Mouse (Mus musculus): ENCODE results near the gene Ube2g2. TPM values are rescaled to one million over a fixed set of nuclear protein-coding genes. Genes with fewer than 3 reads are reported as not detected.

Ube2g2 gene
- polyA plus RNA-seq, 1 experiment from 2014 or later: 90.9 TPM

GRCm38 (mm10) chr10:77629163-77629562, 7.1 kb downstream of the Ube2g2 start:
- Histone ChIP-seq H3K9me3 (no peaks in the 10 kb centered on the region), H3K27me3 (replicated peaks) (no peaks in the 10 kb centered on the region), H3K36me3 (peaks cover 23% of the 10 kb centered on the region), H3K27ac (no peak overlapping the region), H3K4me1 (peaks cover 12% of the 10 kb centered on the region), H3K4me2 (replicated peaks) (no peak overlapping the region), H3K4me3 (no peak overlapping the region), H3K9ac (no peak overlapping the region)
- no peak for ATAC-seq (ENCODE audit: low FRiP score, low read depth)
- WGBS: 85% methylated on average over 3 of the region's 3 CpGs

- H3K4me1 ChIP-seq: peaks cover 4% of the 10 kb centered on the region; the same call in 1 of the 2 replicates
- no peak overlapping the region for H3K4me2 ChIP-seq (replicated peaks)
- H3K9me3 ChIP-seq: no peaks in the 10 kb centered on the region
- no peak overlapping the region for H3K9ac ChIP-seq
- 92% methylated on average over 1 of the region's 1 CpGs for WGBS
- no peak overlapping the region for H3K27ac ChIP-seq
- H3K4me3 ChIP-seq: no peak overlapping the region
- H3K27me3 ChIP-seq (replicated peaks): no peaks in the 10 kb centered on the region
- H3K36me3 ChIP-seq: peaks cover 26% of the 10 kb centered on the region
- ATAC-seq (ENCODE audit: low FRiP score, low read depth): no peak
These were observed 7.9 kb downstream of the Ube2g2 start for GRCm38 (mm10) chr10:77629970-77630369.

DNA sequence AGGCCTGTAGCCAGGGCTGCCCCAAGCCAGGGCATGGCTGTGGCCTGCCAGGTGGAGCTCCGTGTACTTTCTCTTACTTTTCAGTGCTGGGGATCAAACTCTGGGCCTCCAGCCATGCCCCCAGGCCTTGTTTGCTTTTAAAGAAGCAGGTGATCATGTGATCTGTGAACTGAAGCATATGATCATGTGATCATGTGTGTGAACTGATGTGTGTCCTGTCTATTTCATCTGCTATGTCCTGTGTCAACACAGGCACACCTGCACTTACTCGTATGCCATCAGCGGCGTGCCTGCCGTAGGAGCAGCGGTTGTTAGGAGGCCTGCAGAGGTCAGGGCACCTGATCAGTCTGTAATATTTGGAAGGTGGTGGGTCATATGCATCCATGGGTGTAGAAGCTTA, 11.9 kb downstream of the Ube2g2 start:
- H3K27me3 ChIP-seq (replicated peaks): no peaks in the 10 kb centered on the region
- H3K4me2 ChIP-seq (replicated peaks): no peak overlapping the region
- H3K4me3 ChIP-seq: no peak overlapping the region
- H3K27ac ChIP-seq: no peak overlapping the region
- WGBS: 89% methylated on average over 6 of the region's 6 CpGs
- no peak overlapping the region for H3K9ac ChIP-seq
- H3K4me1 ChIP-seq: peaks cover 7% of the 10 kb centered on the region; the same call in 1 of the 2 replicates
- no peak for ATAC-seq (ENCODE audit: low FRiP score, low read depth)
- no peaks in the 10 kb centered on the region for H3K9me3 ChIP-seq
- H3K36me3 ChIP-seq: peaks cover 47% of the 10 kb centered on the region

- Histone ChIP-seq H3K36me3 (peaks cover 47% of the 10 kb centered on the region), H3K4me3 (no peak overlapping the region), H3K27ac (0 out of 2 replicates have a peak overlapping the region, but pooled peaks have one; percentile 27), H3K4me1 (peaks cover 8% of the 10 kb centered on the region; the same call in 1 of the 2 replicates), H3K27me3 (replicated peaks) (no peaks in the 10 kb centered on the region), H3K9me3 (no peaks in the 10 kb centered on the region), H3K9ac (no peak overlapping the region), H3K4me2 (replicated peaks) (no peak overlapping the region)
- WGBS: 67% methylated on average over 13 of the region's 13 CpGs
- ATAC-seq (ENCODE audit: low FRiP score, low read depth): peak; percentile 44; the same call in 1 of the 2 replicates
These were observed 12.6 kb downstream of the Ube2g2 start for GRCm38 (mm10) chr10:77634452-77635231.

DNA sequence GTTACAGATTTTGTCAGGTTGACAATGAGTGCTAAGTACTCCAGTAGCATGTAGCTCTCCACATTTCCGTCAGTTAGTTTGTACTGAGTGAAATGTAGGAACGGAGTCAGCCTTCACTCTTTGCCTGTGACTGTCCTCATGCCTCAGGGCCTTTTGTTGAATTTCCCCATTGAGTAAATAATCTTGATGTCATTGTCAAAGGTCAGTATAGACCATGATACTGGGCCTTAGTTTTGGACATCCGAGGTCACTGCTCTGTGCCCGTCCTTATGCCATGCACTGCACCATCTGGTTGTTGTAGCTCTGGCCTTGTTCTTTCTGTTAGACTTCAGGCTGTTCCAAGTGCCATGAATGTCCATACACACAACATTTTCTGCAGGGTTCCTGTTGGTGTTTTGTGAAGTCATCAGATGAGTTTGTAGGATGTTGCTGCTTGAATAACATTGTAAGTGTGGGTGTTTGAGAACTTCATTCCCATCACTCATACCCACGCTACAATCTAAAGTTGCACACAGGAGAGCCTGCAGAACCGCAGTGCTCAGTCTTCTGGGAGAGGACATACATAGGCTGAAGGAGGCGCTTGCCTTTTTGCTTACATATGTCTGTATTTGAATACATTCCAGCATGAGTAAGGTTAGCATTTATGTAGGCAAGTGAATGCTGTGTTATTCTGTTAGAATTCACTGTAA, 14.3 kb downstream of the Ube2g2 start:
- Histone ChIP-seq H3K36me3 (peaks cover 56% of the 10 kb centered on the region), H3K4me2 (replicated peaks) (no peak overlapping the region), H3K4me1 (peaks cover 8% of the 10 kb centered on the region; the same call in 1 of the 2 replicates), H3K9ac (no peak overlapping the region), H3K27me3 (replicated peaks) (no peaks in the 10 kb centered on the region), H3K4me3 (no peak overlapping the region), H3K27ac (no peak overlapping the region), H3K9me3 (no peaks in the 10 kb centered on the region)
- no peak for ATAC-seq (ENCODE audit: low FRiP score, low read depth)
- 93% methylated on average over 7 of the region's 7 CpGs for WGBS

DNA sequence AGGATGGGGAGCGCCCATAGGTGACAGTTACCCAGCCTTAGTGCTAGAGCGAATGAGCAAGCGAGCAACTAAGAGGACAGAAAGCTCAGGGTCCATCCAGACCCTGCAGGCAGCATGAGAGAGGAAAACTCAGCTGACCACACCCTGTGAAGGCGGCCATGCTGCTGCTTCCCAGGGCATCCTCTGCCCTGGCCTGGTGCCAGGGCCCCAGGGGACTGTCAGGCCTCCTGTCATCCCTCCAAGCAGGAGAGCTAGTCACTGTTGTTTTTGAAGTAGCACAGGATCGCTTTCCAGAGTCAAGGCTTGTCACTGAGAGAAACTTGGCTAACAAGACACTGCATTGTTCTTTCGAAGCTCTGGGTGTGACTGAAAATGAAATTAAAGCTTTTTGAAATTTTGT, 16.9 kb downstream of the Ube2g2 start:
- ATAC-seq (ENCODE audit: low FRiP score, low read depth): no peak
- Histone ChIP-seq H3K4me2 (replicated peaks) (no peak overlapping the region), H3K27ac (no peak overlapping the region), H3K4me3 (no peak overlapping the region), H3K36me3 (peaks cover 58% of the 10 kb centered on the region), H3K9me3 (no peaks in the 10 kb centered on the region), H3K9ac (no peak overlapping the region), H3K27me3 (replicated peaks) (no peaks in the 10 kb centered on the region), H3K4me1 (peaks cover 6% of the 10 kb centered on the region; the same call in 1 of the 2 replicates)
- 82% methylated on average over 6 of the region's 6 CpGs for WGBS

- no peaks in the 10 kb centered on the region for H3K27me3 ChIP-seq (replicated peaks)
- no peak overlapping the region for H3K27ac ChIP-seq
- H3K4me3 ChIP-seq: no peak overlapping the region
- ATAC-seq (ENCODE audit: low FRiP score, low read depth): no peak
- H3K9me3 ChIP-seq: no peaks in the 10 kb centered on the region
- H3K4me2 ChIP-seq (replicated peaks): no peak overlapping the region
- no peak overlapping the region for H3K9ac ChIP-seq
- WGBS: 94% methylated on average over 7 of the region's 7 CpGs
- peaks cover 74% of the 10 kb centered on the region for H3K36me3 ChIP-seq
- peaks cover 4% of the 10 kb centered on the region; the same call in 1 of the 2 replicates for H3K4me1 ChIP-seq
These were observed 21.1 kb downstream of the Ube2g2 start for GRCm38 (mm10) chr10:77643160-77643559.

DNA sequence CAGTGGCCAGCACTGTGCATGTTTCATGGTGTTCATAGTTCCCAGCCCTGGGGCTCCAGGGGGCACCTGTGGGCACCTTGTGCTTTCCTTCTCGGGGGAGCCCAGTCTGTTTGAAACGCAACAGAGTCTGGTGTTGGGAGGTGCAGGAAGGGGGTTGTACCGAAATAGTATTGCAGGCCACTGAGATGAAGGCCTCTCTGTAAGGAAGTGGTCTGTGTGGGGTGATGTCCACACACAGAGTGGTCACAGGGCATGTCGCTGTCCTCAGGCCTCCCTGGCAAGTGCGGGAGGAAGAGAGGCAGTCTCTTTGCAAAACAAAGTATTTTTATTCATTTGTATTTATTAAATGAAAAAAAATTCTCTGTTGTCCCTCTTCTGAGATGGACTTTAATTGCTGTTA, 23.5 kb downstream of the Ube2g2 start:
- H3K27me3 ChIP-seq (replicated peaks): no peaks in the 10 kb centered on the region
- peaks cover 64% of the 10 kb centered on the region for H3K36me3 ChIP-seq
- H3K4me3 ChIP-seq: no peak overlapping the region
- no peak overlapping the region for H3K9ac ChIP-seq
- H3K4me1 ChIP-seq: no peaks in the 10 kb centered on the region
- no peak overlapping the region for H3K27ac ChIP-seq
- ATAC-seq (ENCODE audit: low FRiP score, low read depth): no peak
- 93% methylated on average over 5 of the region's 5 CpGs for WGBS
- no peaks in the 10 kb centered on the region for H3K9me3 ChIP-seq
- H3K4me2 ChIP-seq (replicated peaks): no peak overlapping the region

GRCm38 (mm10) chr10:77647461-77647860, 25.4 kb downstream of the Ube2g2 start:
- no peaks in the 10 kb centered on the region for H3K9me3 ChIP-seq
- H3K4me3 ChIP-seq: no peak overlapping the region
- 87% methylated on average over 1 of the region's 1 CpGs for WGBS
- peaks cover 49% of the 10 kb centered on the region for H3K36me3 ChIP-seq
- H3K4me2 ChIP-seq (replicated peaks): no peak overlapping the region
- H3K27me3 ChIP-seq (replicated peaks): no peaks in the 10 kb centered on the region
- no peaks in the 10 kb centered on the region for H3K4me1 ChIP-seq
- no peak overlapping the region for H3K27ac ChIP-seq
- no peak for ATAC-seq (ENCODE audit: low FRiP score, low read depth)
- H3K9ac ChIP-seq: no peak overlapping the region

DNA sequence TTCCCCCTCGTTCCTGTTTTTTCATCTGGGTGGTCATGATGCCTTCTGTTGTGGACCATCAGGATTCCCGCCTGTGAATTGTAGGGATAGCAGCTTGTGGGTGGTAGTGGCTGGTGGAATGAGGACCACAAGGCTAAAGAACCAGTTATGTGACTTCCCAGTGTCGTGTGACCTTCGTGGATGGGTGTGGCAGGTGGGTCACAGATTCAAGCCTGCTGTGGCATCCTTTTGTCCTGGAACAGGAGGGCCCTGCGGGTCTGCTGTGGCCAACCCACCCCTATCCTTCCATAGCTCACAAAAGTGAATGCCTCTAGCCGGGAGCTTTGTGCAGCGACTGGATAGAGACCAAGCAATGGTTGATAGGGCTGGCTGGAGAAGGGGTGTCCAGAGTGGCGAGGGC, 25.8 kb downstream of the Ube2g2 start:
- ATAC-seq (ENCODE audit: low FRiP score, low read depth): no peak
- no peak overlapping the region for H3K4me2 ChIP-seq (replicated peaks)
- peaks cover 46% of the 10 kb centered on the region for H3K36me3 ChIP-seq
- H3K4me1 ChIP-seq: no peaks in the 10 kb centered on the region
- H3K9me3 ChIP-seq: no peaks in the 10 kb centered on the region
- H3K4me3 ChIP-seq: no peak overlapping the region
- H3K27ac ChIP-seq: no peak overlapping the region
- no peak overlapping the region for H3K9ac ChIP-seq
- WGBS: 85% methylated on average over 8 of the region's 8 CpGs
- H3K27me3 ChIP-seq (replicated peaks): no peaks in the 10 kb centered on the region

DNA sequence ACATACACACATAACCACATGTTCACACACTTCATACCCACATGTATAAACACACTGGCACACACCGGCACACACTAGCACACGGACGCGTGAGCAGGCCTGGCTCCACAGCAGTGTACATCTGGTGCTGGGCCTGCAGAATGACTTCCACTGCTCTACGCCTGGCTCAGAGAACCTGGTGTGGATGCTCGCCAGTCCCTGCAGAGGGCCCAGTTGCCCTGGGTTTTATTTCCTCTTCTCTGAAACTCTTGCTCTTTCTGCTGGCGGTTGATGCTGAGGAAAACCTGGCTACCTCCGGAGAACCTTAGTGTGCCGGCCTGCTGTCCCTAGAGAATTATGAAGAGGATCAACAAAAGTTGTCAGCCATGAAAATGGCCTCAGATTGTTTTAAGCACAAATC, 30.0 kb downstream of the Ube2g2 start:
- no peak overlapping the region for H3K4me3 ChIP-seq
- H3K4me2 ChIP-seq (replicated peaks): no peak overlapping the region
- H3K27ac ChIP-seq: no peak overlapping the region
- no peaks in the 10 kb centered on the region for H3K9me3 ChIP-seq
- H3K9ac ChIP-seq: no peak overlapping the region
- no peak for ATAC-seq (ENCODE audit: low FRiP score, low read depth)
- WGBS: 90% methylated on average over 9 of the region's 9 CpGs
- H3K4me1 ChIP-seq: no peaks in the 10 kb centered on the region
- H3K36me3 ChIP-seq: peaks cover 5% of the 10 kb centered on the region; the same call in 1 of the 2 replicates
- no peaks in the 10 kb centered on the region for H3K27me3 ChIP-seq (replicated peaks)

GRCm38 (mm10) chr10:77658286-77658994, 36.4 kb downstream of the Ube2g2 start:
- Histone ChIP-seq H3K9ac (no peak overlapping the region), H3K27ac (no peak overlapping the region), H3K27me3 (replicated peaks) (no peaks in the 10 kb centered on the region), H3K4me3 (no peak overlapping the region), H3K9me3 (no peaks in the 10 kb centered on the region), H3K4me2 (replicated peaks) (no peak overlapping the region), H3K36me3 (no peaks in the 10 kb centered on the region), H3K4me1 (no peaks in the 10 kb centered on the region)
- WGBS: 71% methylated on average over 15 of the region's 15 CpGs
- no peak for ATAC-seq (ENCODE audit: low FRiP score, low read depth)

Measured in neural tube, embryonic 12.5 days (tissue).